Mouse (Mus musculus) hindbrain, embryonic 11.5 days (tissue): ENCODE measurements at regions not wholly inside any gene's neighbourhood (a gene's known extent, or its start where the extent isn't known, plus 50 kb on each side); places are given as distances from the start of the nearest gene placed in this dataset.

Experiments used
- ATAC-seq: fragments of 200-750 bp; cut with Nextera tagmentation; 2 replicates; pipeline ENCODE4 v1.8.0; 2017; ENCODE audit warnings: mild to moderate bottlenecking, moderate TSS enrichment, moderate library complexity; ENCODE audit not compliant: low FRiP score
- DNase-seq: peaks from one replicate; pipeline ENCODE4 v3.0.0-alpha.2; 2015; ENCODE audit warnings: low spot score
- H3K27ac ChIP-seq: fragments of 300-500 bp; sonication (generic); 2 replicates; pipeline ENCODE4 v1.5.1; 2014; ENCODE audit warnings: mild to moderate bottlenecking, low read depth, low read length
- H3K27me3 ChIP-seq: fragments of 300-500 bp; sonication (generic); 2 replicates; pipeline ENCODE4 v1.6.1; 2014; ENCODE audit warnings: mild to moderate bottlenecking, low read length, moderate library complexity, mixed read lengths; ENCODE audit not compliant: control insufficient read depth, insufficient read depth
- H3K36me3 ChIP-seq: fragments of 300-500 bp; sonication (generic); 2 replicates; pipeline ENCODE4 v1.6.1; 2014; ENCODE audit warnings: mild to moderate bottlenecking, low read length, moderate library complexity, mixed read lengths; ENCODE audit not compliant: control insufficient read depth, insufficient read depth
- H3K4me1 ChIP-seq: fragments of 300-500 bp; sonication (generic); replicated peaks from 2 replicates; pipeline ENCODE4 v1.6.1; 2014; ENCODE audit warnings: low read length, mixed read lengths; ENCODE audit not compliant: control insufficient read depth, insufficient read depth
- H3K4me2 ChIP-seq: fragments of 300-500 bp; sonication (generic); replicated peaks from 2 replicates; pipeline ENCODE4 v1.6.1; 2014; ENCODE audit warnings: mild to moderate bottlenecking, low read depth, low read length
- H3K4me3 ChIP-seq: fragments of 300-500 bp; sonication (generic); 2 replicates; pipeline ENCODE4 v1.5.1; 2014; ENCODE audit warnings: low read depth, low read length
- H3K9ac ChIP-seq: fragments of 300-500 bp; sonication (generic); 2 replicates; pipeline ENCODE4 v1.6.1; 2014; ENCODE audit warnings: low read depth, low read length
- H3K9me3 ChIP-seq: fragments of 300-500 bp; sonication (generic); 2 replicates; pipeline ENCODE4 v1.6.1; 2016; ENCODE audit warnings: low read length; ENCODE audit not compliant: control insufficient read depth
- WGBS: fragments of 180-500 bp; shearing (Covaris S2); extraction: QIAGEN DNeasy Blood & Tissue Kit; methylation state at CpG from one replicate; pipeline ENCODE4 v1.1.7; 2014; 5-methylcytosine and 5-hydroxymethylcytosine counted together

DNA sequence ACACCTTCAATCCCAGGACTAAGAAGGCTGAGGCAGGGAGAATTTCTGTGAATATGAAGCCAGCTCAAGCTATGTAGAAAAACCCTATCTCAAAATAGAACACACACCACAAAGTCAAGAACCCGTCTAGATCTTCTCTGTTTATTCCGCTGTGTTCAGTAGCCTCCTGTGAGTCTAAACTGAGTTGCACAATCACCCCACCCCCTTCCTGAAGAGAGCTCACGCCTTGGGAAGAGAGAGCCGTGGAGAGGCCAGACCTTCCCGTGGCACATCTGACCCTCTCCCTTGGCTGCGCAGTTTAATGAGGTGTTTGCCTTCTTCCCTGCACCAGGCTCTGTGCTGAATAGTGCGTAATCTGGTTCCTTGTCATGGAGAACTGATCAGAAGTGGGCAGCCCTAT lies 80.7 kb upstream of the Atp1a1 start:
- H3K9me3 ChIP-seq: no peaks in the 10 kb centered on the region
- H3K4me1 ChIP-seq: no peaks in the 10 kb centered on the region
- no peak overlapping the region for H3K27ac ChIP-seq
- no peaks in the 10 kb centered on the region for H3K36me3 ChIP-seq
- H3K4me3 ChIP-seq: no peak overlapping the region
- H3K9ac ChIP-seq: no peak overlapping the region
- ATAC-seq (no peak), DNase-seq (no peak)
- no peaks in the 10 kb centered on the region for H3K27me3 ChIP-seq
- no peak overlapping the region for H3K4me2 ChIP-seq
- WGBS: 77% methylated on average over 7 of the region's 7 CpGs

DNA sequence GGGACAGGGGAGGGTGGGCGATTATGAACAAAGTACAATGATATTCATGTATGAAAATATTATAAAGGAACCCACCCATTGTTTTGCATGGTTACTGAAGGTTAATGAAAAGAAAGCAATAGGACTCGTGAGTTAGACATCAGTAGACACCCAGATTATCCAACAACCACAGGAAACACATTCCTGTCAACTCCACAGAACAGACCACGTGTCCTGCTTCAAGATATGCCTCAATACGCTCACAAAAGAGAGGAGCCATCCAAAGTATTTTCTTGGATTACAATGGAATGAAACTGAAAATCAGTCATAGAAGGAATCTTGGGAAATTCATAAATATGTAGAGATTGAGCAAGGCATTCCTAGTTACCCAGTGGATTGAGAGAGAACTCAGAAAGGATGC lies 68.5 kb upstream of the Atp1a1 start:
- Histone ChIP-seq H3K4me3 (no peak overlapping the region), H3K27ac (no peak overlapping the region), H3K4me2 (no peak overlapping the region), H3K9me3 (no peaks in the 10 kb centered on the region), H3K27me3 (no peaks in the 10 kb centered on the region), H3K9ac (no peak overlapping the region), H3K36me3 (no peaks in the 10 kb centered on the region), H3K4me1 (no peaks in the 10 kb centered on the region)
- ATAC-seq (no peak), DNase-seq (no peak)
- 90% methylated on average over 4 of the region's 4 CpGs for WGBS

DNA sequence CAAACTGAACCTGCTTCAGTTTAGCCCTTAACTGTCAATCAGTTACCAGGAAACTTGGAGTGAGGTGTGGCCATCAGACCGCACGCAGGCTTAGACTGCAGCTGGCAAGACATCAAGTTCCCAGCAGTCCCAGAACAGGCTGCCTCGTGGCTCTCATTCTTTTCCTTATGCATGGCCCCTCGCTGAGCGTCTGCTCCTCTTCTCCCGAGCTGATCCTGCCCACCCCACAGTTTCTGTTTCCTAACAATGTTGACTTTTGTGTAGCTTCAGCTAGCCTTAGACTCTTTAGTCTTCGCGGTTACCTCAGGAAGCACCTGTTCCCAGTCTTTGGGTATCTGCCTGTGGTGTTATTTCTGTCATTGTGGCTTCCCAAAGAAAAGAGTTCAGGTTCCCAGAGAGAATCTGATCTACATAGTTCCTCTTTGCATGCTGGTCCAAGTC lies 66.1 kb upstream of the Atp1a1 start:
- 57% methylated on average over 8 of the region's 8 CpGs for WGBS
- Histone ChIP-seq H3K4me3 (no peak overlapping the region), H3K4me2 (no peak overlapping the region), H3K4me1 (no peaks in the 10 kb centered on the region), H3K9ac (no peak overlapping the region), H3K9me3 (no peaks in the 10 kb centered on the region), H3K27me3 (no peaks in the 10 kb centered on the region), H3K36me3 (no peaks in the 10 kb centered on the region), H3K27ac (no peak overlapping the region)
- no peak for DNase-seq
- no peak for ATAC-seq

DNA sequence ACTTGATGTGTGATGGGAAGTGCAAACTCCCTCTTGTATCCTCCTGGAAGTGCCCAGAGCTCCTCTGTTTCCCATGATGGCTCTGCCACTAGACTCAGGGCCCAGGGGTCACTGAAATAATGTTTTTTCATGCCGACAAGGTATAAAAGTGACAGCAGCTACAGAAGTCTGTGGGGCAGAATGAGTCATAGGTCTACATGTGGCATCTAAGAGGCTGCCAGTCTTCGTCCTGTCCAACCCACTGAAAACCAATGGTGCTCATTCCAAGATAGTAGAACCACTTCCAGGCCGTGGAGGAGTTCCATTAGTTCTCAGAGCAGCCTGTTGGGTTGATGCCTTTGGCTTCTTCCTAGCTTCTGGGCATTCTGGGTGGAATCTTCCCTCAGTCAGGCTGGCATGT lies 65.3 kb upstream of the Atp1a1 start:
- H3K27ac ChIP-seq: no peak overlapping the region
- no peaks in the 10 kb centered on the region for H3K9me3 ChIP-seq
- DNase-seq: no peak
- H3K9ac ChIP-seq: no peak overlapping the region
- H3K4me3 ChIP-seq: no peak overlapping the region
- H3K36me3 ChIP-seq: no peaks in the 10 kb centered on the region
- H3K27me3 ChIP-seq: no peaks in the 10 kb centered on the region
- WGBS: 82% methylated on average over 3 of the region's 3 CpGs
- no peak overlapping the region for H3K4me2 ChIP-seq
- no peak for ATAC-seq
- H3K4me1 ChIP-seq: no peaks in the 10 kb centered on the region

DNA sequence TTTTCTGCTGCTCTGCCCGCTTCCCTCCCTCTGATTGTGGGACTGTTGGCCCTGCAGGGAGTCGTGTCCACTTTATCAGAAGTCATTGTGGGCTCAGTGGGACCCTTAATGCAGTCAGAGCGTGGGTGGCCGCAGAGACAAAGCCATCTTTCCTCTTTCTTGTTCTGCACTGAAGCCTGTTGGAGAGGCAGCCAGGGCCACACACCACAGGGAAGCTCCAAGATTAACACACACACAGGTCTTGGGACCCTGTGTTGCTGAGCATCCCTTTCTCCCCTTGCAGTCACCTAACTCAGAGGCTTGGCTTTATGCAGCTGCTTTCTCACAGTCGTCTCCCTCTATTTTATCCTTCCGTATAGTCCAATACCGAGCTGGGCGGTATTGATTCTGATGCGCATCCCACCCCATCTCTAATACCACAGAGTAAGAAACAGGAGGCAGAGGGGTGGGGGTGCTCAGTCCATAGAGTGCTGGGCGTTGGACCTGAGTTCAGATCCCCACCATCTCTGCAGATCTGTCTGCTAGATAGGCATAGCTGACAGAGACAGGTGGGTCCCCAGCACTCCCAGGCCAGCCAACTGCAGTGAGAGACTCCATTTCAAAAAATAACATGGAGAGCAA lies 63.4 kb upstream of the Atp1a1 start:
- Histone ChIP-seq H3K27me3 (no peaks in the 10 kb centered on the region), H3K4me2 (no peak overlapping the region), H3K9ac (no peak overlapping the region), H3K4me3 (no peak overlapping the region), H3K4me1 (no peaks in the 10 kb centered on the region), H3K9me3 (no peaks in the 10 kb centered on the region), H3K36me3 (no peaks in the 10 kb centered on the region), H3K27ac (no peak overlapping the region)
- ATAC-seq (no peak), DNase-seq (peak; percentile 6)
- 58% methylated on average over 10 of the region's 10 CpGs for WGBS

DNA sequence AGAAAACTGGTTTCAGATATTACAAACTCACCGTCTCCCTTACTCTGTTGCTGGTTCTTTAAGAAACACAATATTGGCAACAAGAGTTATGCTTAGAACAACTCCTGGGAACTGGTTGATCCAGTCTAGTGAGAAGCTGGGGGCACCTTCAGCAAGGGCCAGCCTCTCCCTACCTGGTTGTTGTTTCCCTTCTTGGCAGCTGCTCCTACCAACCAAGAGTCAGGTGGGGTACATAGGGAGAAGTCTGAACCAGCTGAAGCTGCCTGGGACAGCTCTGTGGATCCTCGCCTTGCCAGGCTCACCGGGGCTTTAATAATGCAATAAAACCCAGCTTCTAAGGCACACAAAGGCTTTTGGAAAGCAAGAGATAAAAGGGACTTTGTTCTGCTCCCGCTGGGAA lies 62.7 kb upstream of the Atp1a1 start:
- Histone ChIP-seq H3K4me1 (no peaks in the 10 kb centered on the region), H3K27ac (no peak overlapping the region), H3K27me3 (no peaks in the 10 kb centered on the region), H3K4me2 (no peak overlapping the region), H3K36me3 (no peaks in the 10 kb centered on the region), H3K9ac (no peak overlapping the region), H3K4me3 (no peak overlapping the region), H3K9me3 (no peaks in the 10 kb centered on the region)
- 39% methylated on average over 4 of the region's 4 CpGs for WGBS
- ATAC-seq: no peak
- DNase-seq: peak; percentile 6

GRCm38 (mm10) chr3:101666583-101666982 lies 62.1 kb upstream of the Atp1a1 start:
- 87% methylated on average over 8 of the region's 8 CpGs for WGBS
- ATAC-seq (no peak), DNase-seq (no peak)
- Histone ChIP-seq H3K4me2 (no peak overlapping the region), H3K4me3 (no peak overlapping the region), H3K4me1 (0 out of 2 replicates have a peak, but pooled peaks cover 1% of the 10 kb centered on the region), H3K36me3 (no peaks in the 10 kb centered on the region), H3K9me3 (no peaks in the 10 kb centered on the region), H3K27me3 (no peaks in the 10 kb centered on the region), H3K9ac (no peak overlapping the region), H3K27ac (no peak overlapping the region)

DNA sequence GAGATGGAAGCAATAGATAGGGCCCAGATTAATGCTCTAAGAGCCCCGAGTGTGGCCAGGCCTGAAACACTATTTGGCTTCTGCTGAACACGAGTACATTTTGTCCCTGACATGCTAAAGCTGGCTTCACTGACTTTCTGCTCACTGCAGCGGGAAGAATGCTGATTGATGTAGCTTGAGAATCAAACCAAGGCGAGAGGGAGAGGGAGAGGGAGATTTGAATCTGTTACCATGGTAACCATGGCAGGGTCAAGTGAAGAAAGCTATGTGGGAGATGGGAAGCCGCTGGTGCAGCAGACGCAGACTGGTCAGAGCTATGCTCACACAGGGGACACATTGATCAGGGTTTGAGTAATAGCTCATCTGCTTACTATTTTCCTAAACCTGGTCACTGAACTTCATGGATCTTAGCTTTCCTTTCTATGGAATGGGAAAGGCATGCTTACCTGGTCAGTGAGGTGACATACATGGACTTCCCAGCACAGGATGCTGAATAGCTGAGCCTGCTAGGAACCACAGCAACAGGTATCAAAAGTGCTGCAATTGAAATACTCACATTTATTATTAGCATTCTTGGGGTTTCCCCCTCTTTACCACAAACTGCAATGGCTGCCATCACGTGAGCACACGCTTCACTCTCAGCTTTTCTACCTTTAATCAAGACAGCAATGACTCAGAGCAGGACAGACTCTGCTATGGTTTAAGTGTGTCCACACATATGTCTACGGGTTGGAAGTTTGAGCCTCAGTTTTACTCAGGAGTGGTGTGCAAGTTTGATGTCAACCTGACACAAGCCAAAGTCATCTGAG lies 56.9 kb upstream of the Atp1a1 start:
- Histone ChIP-seq H3K9ac (no peak overlapping the region), H3K36me3 (no peaks in the 10 kb centered on the region), H3K4me3 (no peak overlapping the region), H3K4me1 (0 out of 2 replicates have a peak, but pooled peaks cover 5% of the 10 kb centered on the region), H3K9me3 (no peaks in the 10 kb centered on the region), H3K27ac (peak overlapping the region; percentile 47; the same call in 1 of the 2 replicates), H3K27me3 (no peaks in the 10 kb centered on the region), H3K4me2 (0 out of 2 replicates have a peak overlapping the region, but pooled peaks have one; percentile 11)
- DNase-seq: peak; percentile 77
- peak; percentile 92 for ATAC-seq
- WGBS: 40% methylated on average over 9 of the region's 9 CpGs

DNA sequence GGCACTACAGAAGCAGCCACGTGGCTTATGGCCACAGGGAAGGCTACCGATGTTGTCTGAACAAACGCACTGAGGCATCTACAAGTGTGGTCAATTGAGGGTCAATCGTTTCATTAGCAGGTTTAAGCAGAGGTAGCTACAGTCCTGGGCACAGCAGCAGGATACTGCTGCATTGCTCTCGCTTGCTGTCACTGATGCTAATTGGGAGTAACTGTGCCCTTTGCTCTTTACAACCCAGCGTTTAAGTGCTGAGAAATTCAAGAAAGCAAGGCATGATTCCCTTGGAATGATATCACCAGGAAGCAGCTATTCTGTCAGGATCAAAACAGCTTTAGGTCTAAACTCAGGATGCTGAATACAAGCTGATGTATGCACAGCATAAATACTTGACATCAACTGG lies 56.2 kb upstream of the Atp1a1 start:
- H3K9ac ChIP-seq: no peak overlapping the region
- DNase-seq: peak; percentile 14
- WGBS: 42% methylated on average over 6 of the region's 6 CpGs
- H3K4me2 ChIP-seq: no peak overlapping the region
- no peak overlapping the region for H3K4me3 ChIP-seq
- no peaks in the 10 kb centered on the region for H3K9me3 ChIP-seq
- no peaks in the 10 kb centered on the region for H3K36me3 ChIP-seq
- 0 out of 2 replicates have a peak, but pooled peaks cover 5% of the 10 kb centered on the region for H3K4me1 ChIP-seq
- no peaks in the 10 kb centered on the region for H3K27me3 ChIP-seq
- peak overlapping the region; percentile 47; the same call in 1 of the 2 replicates for H3K27ac ChIP-seq
- ATAC-seq: no peak
